ENCODE assay signal across 9 mouse cellular contexts in the genomic region with DNA sequence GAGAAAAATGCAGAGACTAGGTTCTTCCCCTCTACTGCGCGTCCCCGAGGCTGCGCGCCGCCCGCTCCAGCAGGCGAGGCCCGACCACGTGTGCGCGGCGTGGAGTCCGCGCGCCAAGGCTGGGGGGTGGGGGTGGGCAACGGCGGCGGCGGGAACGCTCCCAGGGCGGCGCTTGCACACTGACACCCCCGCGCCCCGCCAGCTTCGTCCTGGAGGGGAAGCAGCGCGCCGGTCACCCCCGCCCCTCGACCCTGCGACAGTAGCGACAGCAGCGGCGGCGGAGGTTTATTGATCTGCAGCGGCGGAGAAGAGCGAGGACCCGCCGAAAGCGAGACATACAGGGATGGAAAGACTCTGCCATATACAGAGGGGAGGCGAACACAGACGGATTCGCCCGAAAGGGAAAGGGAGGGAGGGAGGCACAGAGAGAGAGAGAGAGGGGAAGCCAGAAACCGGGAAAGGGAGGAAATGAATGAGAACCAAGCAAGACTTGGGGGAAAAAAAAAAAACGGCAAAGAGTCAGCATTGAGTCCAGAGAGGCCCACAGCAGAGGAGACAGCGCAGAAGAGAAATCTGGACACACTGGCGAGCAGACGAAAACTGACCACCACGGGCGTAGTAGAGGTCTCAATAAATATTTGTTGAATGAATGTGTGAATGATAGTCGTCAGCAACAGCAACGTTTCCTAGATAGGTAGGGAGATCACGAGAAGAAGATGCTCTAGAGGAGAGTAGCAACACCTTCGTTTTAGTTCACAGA. TPM values are rescaled to one million over a fixed set of nuclear protein-coding genes. Genes with fewer than 3 reads are reported as not detected.
DNase-seq lines count a peak whose midpoint lies in the region; ATAC-seq and TF ChIP-seq lines count a peak whose summit lies in the region.
"Had no signal": no experiment of that assay in that cellular context is flagged by ENCODE, and none has a peak within 500 bp of the region (broad histone marks: within the 10 kb centered on the region; RNA-seq: fewer than 3 reads in every experiment).

No protein-coding gene starts in this region.

- peaks cover 43% of the 10 kb centered on the region for H3K4me1 ChIP-seq in lung, postnatal 0 days (ENCODE audit: insufficient read depth, low read depth, low read length)
- H3K4me1 ChIP-seq in forebrain, embryonic 11.5 days (replicated peaks; ENCODE audit: control insufficient read depth, insufficient read depth, low read length), result peaks cover 39% of the 10 kb centered on the region
- H3K4me1 ChIP-seq in intestine, postnatal 0 days (replicated peaks; ENCODE audit: control insufficient read depth, insufficient read depth, low read length), result peaks cover 17% of the 10 kb centered on the region; the same call in 1 of the 2 replicates
- H3K4me1 ChIP-seq in neural tube, embryonic 13.5 days (replicated peaks), result peaks cover 82% of the 10 kb centered on the region

- WGBS in lung, postnatal 0 days, result 1% methylated on average over 50 of the region's 58 CpGs
- WGBS in forebrain, embryonic 11.5 days, result 5% methylated on average over 56 of the region's 58 CpGs
- WGBS in intestine, postnatal 0 days, result 2% methylated on average over 57 of the region's 58 CpGs
- WGBS in neural tube, embryonic 13.5 days, result 2% methylated on average over 58 of the region's 58 CpGs

- no peak for ATAC-seq in lung, postnatal 0 days
- no peak for ATAC-seq in forebrain, embryonic 11.5 days (replicated peaks; ENCODE audit: low FRiP score)
- ATAC-seq in intestine, postnatal 0 days, result no peak
- no peak for ATAC-seq in neural tube, embryonic 13.5 days (ENCODE audit: low read depth)

- H3K9me3 ChIP-seq in lung, postnatal 0 days (ENCODE audit: low read length), result no peaks in the 10 kb centered on the region
- no peaks in the 10 kb centered on the region for H3K9me3 ChIP-seq in forebrain, embryonic 11.5 days (ENCODE audit: control insufficient read depth, low read length)
- H3K9me3 ChIP-seq in intestine, postnatal 0 days (ENCODE audit: control insufficient read depth), result no peaks in the 10 kb centered on the region
- H3K9me3 ChIP-seq in neural tube, embryonic 13.5 days, result no peaks in the 10 kb centered on the region

- peak overlapping the region; percentile 44 for H3K4me3 ChIP-seq in lung, postnatal 0 days (ENCODE audit: low read depth, low read length)
- H3K4me3 ChIP-seq in forebrain, embryonic 11.5 days (ENCODE audit: low read depth, low read length), result peak overlapping the region; percentile 57
- peak overlapping the region; percentile 59 for H3K4me3 ChIP-seq in intestine, postnatal 0 days (ENCODE audit: low read depth, low read length)
- H3K4me3 ChIP-seq in neural tube, embryonic 13.5 days, result peak overlapping the region; percentile 76

- no peak overlapping the region for H3K9ac ChIP-seq in lung, postnatal 0 days (replicated peaks; ENCODE audit: low read depth)
- H3K9ac ChIP-seq in forebrain, embryonic 11.5 days (ENCODE audit: low read length), result peak overlapping the region; percentile 23; the same call in 1 of the 2 replicates
- H3K9ac ChIP-seq in intestine, postnatal 0 days (ENCODE audit: low read depth, low read length), result no peak overlapping the region
- peak overlapping the region; percentile 96 for H3K9ac ChIP-seq in neural tube, embryonic 13.5 days

- no peak overlapping the region for H3K27ac ChIP-seq in lung, postnatal 0 days (ENCODE audit: low read length)
- H3K27ac ChIP-seq in forebrain, embryonic 11.5 days (ENCODE audit: low read depth, low read length), result no peak overlapping the region
- no peak overlapping the region for H3K27ac ChIP-seq in intestine, postnatal 0 days (ENCODE audit: low read depth, low read length)
- peak overlapping the region; percentile 97 for H3K27ac ChIP-seq in neural tube, embryonic 13.5 days (replicated peaks)

- H3K36me3 ChIP-seq in lung, postnatal 0 days (ENCODE audit: insufficient read depth, low read length), result no peaks in the 10 kb centered on the region
- no peaks in the 10 kb centered on the region for H3K36me3 ChIP-seq in forebrain, embryonic 11.5 days (ENCODE audit: control insufficient read depth, insufficient read depth, low read length)
- no peaks in the 10 kb centered on the region for H3K36me3 ChIP-seq in intestine, postnatal 0 days (ENCODE audit: control insufficient read depth, insufficient read depth)
- H3K36me3 ChIP-seq in neural tube, embryonic 13.5 days, result peaks cover 16% of the 10 kb centered on the region

- peaks cover 35% of the 10 kb centered on the region for H3K27me3 ChIP-seq in lung, postnatal 0 days (replicated peaks; ENCODE audit: insufficient read depth, low read length)
- H3K27me3 ChIP-seq in forebrain, embryonic 11.5 days (ENCODE audit: control insufficient read depth, insufficient read depth, low read length), result peaks cover 61% of the 10 kb centered on the region
- peaks cover 41% of the 10 kb centered on the region for H3K27me3 ChIP-seq in intestine, postnatal 0 days (replicated peaks; ENCODE audit: control insufficient read depth, insufficient read depth, low read length)
- peaks cover 22% of the 10 kb centered on the region for H3K27me3 ChIP-seq in neural tube, embryonic 13.5 days

- TF ChIP-seq CTCF in lung, postnatal 0 days (IDR thresholded peaks at IDR 0.05), result no peak
- TF ChIP-seq CTCF in intestine, postnatal 0 days (IDR thresholded peaks at IDR 0.05; ENCODE audit: low read depth), result no peak

- H3K4me2 ChIP-seq in lung, postnatal 0 days (replicated peaks; ENCODE audit: low read depth, low read length), result peak overlapping the region; percentile 99
- peak overlapping the region; percentile 88 for H3K4me2 ChIP-seq in forebrain, embryonic 11.5 days (ENCODE audit: low read depth, low read length, severe bottlenecking)
- H3K4me2 ChIP-seq in intestine, postnatal 0 days (replicated peaks; ENCODE audit: low read depth), result peak overlapping the region; percentile 100
- H3K4me2 ChIP-seq in neural tube, embryonic 13.5 days, result peak overlapping the region; percentile 83

- DNase-seq in lung, postnatal 0 days (ENCODE audit: low spot score), result no peak
- no peak for DNase-seq in lung, postnatal 14 days
- DNase-seq in forebrain, embryonic 11.5 days (ENCODE audit: low spot score), result peak; percentile 74
- DNase-seq in ovary, postnatal 14 days (ENCODE audit: low spot score), result no peak
- DNase-seq in ovary, postnatal 10 days (ENCODE audit: low spot score), result no peak
- no peak for DNase-seq in layer of hippocampus, postnatal 36 days

- TF ChIP-seq EP300 in lung, postnatal 0 days (IDR thresholded peaks at IDR 0.05), result no peak

RNA-seq across cellular contexts. Expression of gene Efna3, which starts 3.0 kb away (rescaled TPM):
- polyA plus RNA-seq in lung, postnatal 0 days (2015; fragmentation: Nextera tagmentation; extraction: Ambion mirVana), result 4.4 and 6.7 TPM in 2 replicates
- 6.6 and 7.7 TPM in 2 replicates for polyA plus RNA-seq in forebrain, embryonic 11.5 days (2014; fragmentation: Nextera tagmentation; extraction: Ambion mirVana)
- 1.4 and 1.6 TPM in 2 replicates for polyA plus RNA-seq in intestine, postnatal 0 days (2015; fragmentation: Nextera tagmentation; extraction: Ambion mirVana)
- polyA plus RNA-seq in neural tube, embryonic 13.5 days (2015; fragmentation: Nextera tagmentation; extraction: Ambion mirVana), result 87.4 and 90.1 TPM in 2 replicates
- 10 to 100 TPM; 67.0 to 69.9 TPM for total RNA-seq in layer of hippocampus, postnatal 36 days (2021)
- total RNA-seq: liver, adult 2 months had no signal
- polyA plus RNA-seq: liver, adult 2 months had no signal

RNA-seq across cellular contexts. Expression of gene Efna4, which starts 18.1 kb away (rescaled TPM):
- polyA plus RNA-seq in lung, postnatal 0 days (2015; fragmentation: Nextera tagmentation; extraction: Ambion mirVana), result 9.7 and 10.3 TPM in 2 replicates
- polyA plus RNA-seq in forebrain, embryonic 11.5 days (2014; fragmentation: Nextera tagmentation; extraction: Ambion mirVana), result 17.1 and 20.7 TPM in 2 replicates
- polyA plus RNA-seq in intestine, postnatal 0 days (2015; fragmentation: Nextera tagmentation; extraction: Ambion mirVana), result 5.1 and 5.3 TPM in 2 replicates
- 8.5 and 10.7 TPM in 2 replicates for polyA plus RNA-seq in neural tube, embryonic 13.5 days (2015; fragmentation: Nextera tagmentation; extraction: Ambion mirVana)
- under 1 TPM; 0.56 to 0.62 TPM for total RNA-seq in layer of hippocampus, postnatal 36 days (2021)
- total RNA-seq: liver, adult 2 months had no signal

RNA-seq across cellular contexts. Expression of gene Adam15, which starts 30.0 kb away (rescaled TPM):
- 133 and 177 TPM in 2 replicates for polyA plus RNA-seq in lung, postnatal 0 days (2015; fragmentation: Nextera tagmentation; extraction: Ambion mirVana)
- polyA plus RNA-seq in forebrain, embryonic 11.5 days (2014; fragmentation: Nextera tagmentation; extraction: Ambion mirVana), result 27.9 and 28.4 TPM in 2 replicates
- polyA plus RNA-seq in intestine, postnatal 0 days (2015; fragmentation: Nextera tagmentation; extraction: Ambion mirVana), result 33.9 and 37.0 TPM in 2 replicates
- polyA plus RNA-seq in neural tube, embryonic 13.5 days (2015; fragmentation: Nextera tagmentation; extraction: Ambion mirVana), result 48.8 and 54.0 TPM in 2 replicates
- total RNA-seq in layer of hippocampus, postnatal 36 days (2021), result 100 to 1,000 TPM; 108 to 123 TPM

RNA-seq across cellular contexts. Expression of gene Efna1, which starts 38.8 kb away (rescaled TPM):
- 174 and 188 TPM in 2 replicates for polyA plus RNA-seq in lung, postnatal 0 days (2015; fragmentation: Nextera tagmentation; extraction: Ambion mirVana)
- polyA plus RNA-seq in forebrain, embryonic 11.5 days (2014; fragmentation: Nextera tagmentation; extraction: Ambion mirVana), result 10.8 and 11.4 TPM in 2 replicates
- 50.7 and 69.8 TPM in 2 replicates for polyA plus RNA-seq in intestine, postnatal 0 days (2015; fragmentation: Nextera tagmentation; extraction: Ambion mirVana)
- polyA plus RNA-seq in neural tube, embryonic 13.5 days (2015; fragmentation: Nextera tagmentation; extraction: Ambion mirVana), result 12.5 and 14.5 TPM in 2 replicates
- total RNA-seq in layer of hippocampus, postnatal 36 days (2021), result 1 to 10 TPM; 8.8 to 9.9 TPM

RNA-seq across cellular contexts. Expression of gene Dcst2, which starts 42.0 kb away (rescaled TPM):
- 0.16 and 0.25 TPM in 2 replicates for polyA plus RNA-seq in lung, postnatal 0 days (2015; fragmentation: Nextera tagmentation; extraction: Ambion mirVana)
- polyA plus RNA-seq in forebrain, embryonic 11.5 days (2014; fragmentation: Nextera tagmentation; extraction: Ambion mirVana), result 0.13 TPM in 1 of 2 replicates, not detected in the other
- 10.0 and 11.5 TPM in 2 replicates for polyA plus RNA-seq in intestine, postnatal 0 days (2015; fragmentation: Nextera tagmentation; extraction: Ambion mirVana)
- polyA plus RNA-seq in neural tube, embryonic 13.5 days (2015; fragmentation: Nextera tagmentation; extraction: Ambion mirVana), result 0.17 TPM in 1 of 2 replicates, not detected in the other
- under 1 TPM in 1 of 2 experiments, not detected in 1; 0.43 TPM for total RNA-seq in layer of hippocampus, postnatal 36 days (2021)
- total RNA-seq: liver, adult 2 months had no signal
- polyA plus RNA-seq: liver, adult 2 months had no signal

Comparison
In these comparisons a context has a peak if more than half of its experiments do, and no peak if none do; other contexts are left out.
1. H3K9ac ChIP-seq: peak in forebrain, embryonic 11.5 days (single experiment) and neural tube, embryonic 13.5 days (single experiment); none in lung, postnatal 0 days (single experiment) and intestine, postnatal 0 days (single experiment).
2. RNA of gene Efna3, which starts 3.0 kb away (polyA plus RNA-seq): 87.4 to 90.1 TPM in neural tube, embryonic 13.5 days; 6.6 to 7.7 TPM in forebrain, embryonic 11.5 days, 4.4 to 6.7 TPM in lung, postnatal 0 days and 1.4 to 1.6 TPM in intestine, postnatal 0 days; every median in the first group is over 10 times any median in the second.
3. Peak in every context shown above with its lines, with median percentiles within 50 percentile points of each other: H3K4me2 ChIP-seq and H3K4me3 ChIP-seq.